Mouse (Mus musculus): ENCODE measurements around the gene Ntng1. TPM values are rescaled to one million over a fixed set of nuclear protein-coding genes. Genes with fewer than 3 reads are reported as not detected.

Gene Ntng1
- total RNA-seq, 2 experiments from 2014 or later = not detected

- ATAC-seq (replicated peaks; ENCODE audit: poor library complexity) = no peak
Observed at GRCm38 (mm10) chr3:109797354-109797753, 346.5 kb downstream of the Ntng1 start.

GRCm38 (mm10) chr3:109783231-109783630, 360.6 kb downstream of the Ntng1 start:
- ATAC-seq (replicated peaks; ENCODE audit: poor library complexity) = no peak

DNA sequence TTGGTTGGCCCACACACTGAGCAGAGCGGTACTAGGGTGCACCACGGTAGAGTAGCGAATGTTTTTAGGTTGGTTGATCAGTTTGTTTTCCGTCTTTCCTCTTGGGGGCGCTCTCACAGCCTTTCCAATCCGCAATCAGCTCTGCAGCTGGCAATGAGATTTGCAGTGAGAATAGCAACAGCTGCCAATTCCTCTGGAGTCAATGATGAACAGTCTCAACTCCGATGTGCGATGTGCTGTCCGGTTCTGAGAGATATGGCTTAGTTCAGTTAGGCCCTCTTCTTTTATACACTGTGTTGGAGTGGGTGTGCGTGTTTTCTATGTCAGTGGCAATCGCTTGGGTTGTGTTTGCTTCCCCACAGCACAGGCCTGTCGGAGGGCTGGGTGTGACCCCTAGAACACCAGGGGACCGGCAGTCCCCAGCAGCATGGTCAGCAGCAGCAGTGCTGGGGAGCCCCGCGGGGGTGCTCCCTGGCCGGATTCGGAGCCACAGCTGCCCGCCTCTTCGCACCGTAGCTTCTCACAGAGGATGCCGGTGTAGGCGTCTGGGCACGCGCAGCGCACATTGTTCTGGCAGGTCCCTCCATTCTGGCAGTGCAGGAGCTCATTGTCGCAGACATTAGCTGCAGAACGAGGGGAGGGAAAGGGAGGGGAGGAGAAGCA, 361.4 kb downstream of the Ntng1 start:
- peak; percentile 50 for ATAC-seq (replicated peaks; ENCODE audit: poor library complexity)

DNA sequence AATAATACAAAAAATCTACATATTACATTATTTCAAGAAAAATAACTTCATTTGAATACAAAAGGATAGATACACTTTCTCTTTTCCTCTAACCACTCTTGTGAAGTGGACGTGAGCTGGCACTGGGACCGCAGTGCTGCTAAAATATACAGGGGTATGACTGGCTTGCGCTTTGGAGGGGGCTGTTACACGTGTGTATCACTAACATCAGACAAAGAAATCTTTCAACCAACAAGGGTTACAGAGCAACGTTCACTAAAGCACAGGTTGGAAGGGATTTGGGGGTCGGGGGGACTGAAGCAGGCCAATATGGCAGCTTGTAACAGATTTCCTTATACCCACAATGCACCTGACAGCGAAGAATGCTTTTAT, 361.9 kb downstream of the Ntng1 start:
- ATAC-seq (replicated peaks; ENCODE audit: poor library complexity) = no peak

DNA sequence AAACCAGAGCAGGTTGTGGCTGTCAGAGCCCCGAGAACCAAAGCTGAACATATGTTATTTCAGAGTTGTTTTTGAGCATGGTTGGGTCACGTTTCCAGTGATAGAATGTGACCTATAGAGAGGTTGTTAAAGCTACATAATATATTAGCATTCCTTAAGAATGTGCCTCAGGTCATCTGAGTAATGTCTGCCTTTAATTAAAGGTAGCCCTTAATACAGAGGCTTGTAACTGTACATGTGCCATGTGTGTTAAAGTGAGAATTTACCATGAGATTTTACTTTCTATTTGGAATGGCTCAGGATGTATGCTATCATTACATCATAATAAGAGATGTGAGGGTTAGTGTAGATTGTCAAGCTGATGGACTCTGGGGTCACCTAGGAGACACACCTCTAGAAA, 368.6 kb downstream of the Ntng1 start:
- ATAC-seq (replicated peaks; ENCODE audit: poor library complexity) = no peak

DNA sequence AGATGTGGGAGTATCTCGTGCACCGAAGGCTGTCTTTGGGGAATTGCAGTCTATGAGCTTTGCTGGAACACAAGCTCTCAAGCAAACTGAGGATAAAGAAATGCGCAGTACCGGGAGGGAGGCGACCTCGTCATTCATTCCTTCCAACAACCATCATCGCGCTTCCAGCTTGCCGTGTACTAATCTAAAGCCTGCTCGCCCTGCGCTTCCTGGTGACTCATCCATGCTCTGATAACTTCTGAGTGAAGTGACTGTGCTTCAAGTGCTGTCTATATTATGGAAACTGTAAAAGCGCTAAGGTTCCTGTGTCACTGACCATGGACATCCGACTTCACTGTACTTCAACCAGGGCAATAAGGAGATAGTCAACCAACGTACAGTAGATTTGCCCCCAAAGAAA, 371.7 kb downstream of the Ntng1 start:
- no peak for ATAC-seq (replicated peaks; ENCODE audit: poor library complexity)

- ATAC-seq (replicated peaks; ENCODE audit: poor library complexity) = no peak
Observed at GRCm38 (mm10) chr3:109766939-109767338, 376.9 kb downstream of the Ntng1 start.

GRCm38 (mm10) chr3:109765608-109766007, 378.2 kb downstream of the Ntng1 start:
- no peak for ATAC-seq (replicated peaks; ENCODE audit: poor library complexity)

DNA sequence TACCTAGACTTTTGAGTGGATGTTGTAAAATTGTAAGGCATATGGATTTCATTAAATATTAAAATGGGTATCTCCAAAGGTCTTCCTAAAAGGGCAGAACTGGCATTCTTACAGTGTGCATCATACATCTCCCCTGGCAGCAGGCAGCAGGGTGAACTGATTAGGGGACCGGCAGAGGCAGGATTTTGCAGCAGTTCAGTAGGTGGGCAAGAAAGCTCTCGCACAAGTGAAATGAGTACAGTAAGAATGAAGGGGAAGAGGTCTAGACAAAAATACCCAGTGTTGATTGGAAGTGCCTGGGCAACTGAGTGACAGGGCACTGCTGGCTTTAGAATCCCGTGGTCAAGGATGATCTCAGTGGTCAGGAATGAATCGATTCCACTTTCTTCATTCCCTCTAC, 378.7 kb downstream of the Ntng1 start:
- no peak for ATAC-seq (replicated peaks; ENCODE audit: poor library complexity)

GRCm38 (mm10) chr3:109756426-109756825, 387.4 kb downstream of the Ntng1 start:
- ATAC-seq (replicated peaks; ENCODE audit: poor library complexity) = no peak

DNA sequence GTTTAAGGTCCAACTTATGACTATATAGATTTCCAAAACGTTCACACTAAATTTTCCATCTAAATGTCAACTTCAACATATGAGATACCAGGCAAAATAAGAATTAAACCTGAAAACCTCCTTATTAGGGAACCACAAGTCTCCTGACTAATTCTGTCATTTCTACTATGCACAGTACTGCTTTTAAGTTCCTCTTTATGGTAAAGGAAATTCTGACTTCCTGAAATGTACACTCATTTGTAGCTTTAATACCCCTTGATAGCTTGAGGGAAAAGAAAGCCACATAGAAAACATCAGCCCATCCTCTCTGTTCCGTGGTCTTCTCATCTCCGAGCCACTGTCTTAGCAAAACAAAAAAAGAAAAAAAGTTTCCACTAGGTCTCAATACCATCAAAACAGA, 396.2 kb downstream of the Ntng1 start:
- peak; percentile 95 for ATAC-seq (replicated peaks; ENCODE audit: poor library complexity)

DNA sequence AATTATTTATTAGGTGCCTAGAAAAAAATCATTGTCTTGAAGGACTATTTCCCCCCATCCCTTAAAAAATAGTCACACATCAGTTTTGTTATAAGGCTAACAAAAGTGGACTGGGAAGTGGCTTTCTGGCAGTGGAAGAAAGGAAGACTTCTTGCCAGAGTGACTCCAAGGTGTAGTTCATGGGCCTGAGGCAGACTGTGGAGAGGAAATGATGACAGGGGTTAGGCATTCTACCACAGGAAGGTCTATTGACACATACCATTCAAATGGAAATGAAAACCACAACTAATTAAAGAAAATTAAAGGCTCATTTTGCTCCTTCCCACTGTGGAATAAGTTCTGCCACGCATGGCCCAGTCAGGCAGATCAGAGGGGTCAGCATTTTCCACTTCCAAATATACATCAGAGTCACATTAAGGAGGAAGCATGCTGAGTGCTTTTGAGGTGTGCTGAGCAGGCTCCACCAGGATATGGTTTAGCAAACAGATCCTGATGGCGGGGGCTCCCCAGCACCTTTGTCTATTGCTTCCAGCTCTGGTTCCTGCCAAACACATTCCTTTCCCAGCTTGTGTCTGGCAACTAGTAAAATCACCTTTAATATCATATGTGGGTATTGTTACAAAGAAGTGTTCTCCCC, 403.2 kb downstream of the Ntng1 start:
- peak; percentile 57 for ATAC-seq (replicated peaks; ENCODE audit: poor library complexity)

DNA sequence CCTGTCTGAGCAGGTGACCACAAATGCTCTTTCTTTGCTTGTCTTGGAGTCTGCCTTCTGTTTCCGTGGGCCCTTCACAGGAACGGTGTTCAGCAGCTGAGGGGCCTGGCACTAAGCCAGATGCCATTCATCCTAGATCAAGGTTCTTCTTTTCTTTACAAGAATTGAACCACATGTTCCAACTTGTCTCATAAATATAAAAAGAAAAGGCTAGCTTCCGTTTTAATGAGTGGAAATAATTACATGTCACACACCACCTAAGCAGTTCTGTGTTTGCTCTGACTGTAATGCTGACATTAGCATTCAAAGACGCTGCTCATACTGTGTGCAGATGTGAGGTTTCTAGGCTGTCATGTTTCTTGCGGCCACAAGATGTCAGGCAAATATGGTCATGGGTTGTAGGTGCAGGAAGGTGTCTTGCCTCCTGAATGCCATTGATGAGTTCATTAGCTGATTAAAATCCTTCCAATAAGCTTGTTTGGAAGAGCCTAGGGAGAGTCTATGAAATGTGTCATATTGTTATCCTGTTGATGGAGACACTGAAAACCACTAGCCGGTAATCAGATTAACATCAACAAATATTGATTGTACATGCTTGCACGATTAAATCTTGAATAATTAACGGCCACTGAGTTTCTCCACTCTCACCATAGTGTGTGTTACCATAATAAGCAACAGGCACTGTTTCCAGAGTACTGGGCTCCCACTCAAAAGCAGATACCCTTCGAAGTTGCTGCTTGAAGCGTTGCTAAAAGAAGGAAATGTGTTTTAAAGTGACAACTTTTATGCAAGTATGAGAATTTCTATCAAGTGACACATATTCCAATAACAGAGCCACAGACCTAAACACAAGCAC, 411.3 kb downstream of the Ntng1 start:
- peak; percentile 90 for ATAC-seq (replicated peaks; ENCODE audit: poor library complexity)

GRCm38 (mm10) chr3:109731592-109732230, 412.1 kb downstream of the Ntng1 start:
- ATAC-seq (replicated peaks; ENCODE audit: poor library complexity) = no peak

Other genes starting within 250 kb of the Ntng1 start
- gene Prmt6, start 107.0 kb upstream of the Ntng1 start, total RNA-seq (2015) = 15.8 and 18.5 TPM in 2 replicates
- gene Prmt6, start 107.0 kb upstream of the Ntng1 start, total RNA-seq (2017) = 11.5 and 13.0 TPM in 2 replicates

Data from megakaryocyte progenitor cell, adult 5-6 weeks (primary cell).